9 mouse cellular contexts compared by ENCODE assay signal in genomic region chr12:85879631-85880314, GRCm38 (mm10). TPM values are rescaled to one million over a fixed set of nuclear protein-coding genes. Genes with fewer than 3 reads are reported as not detected.
A peak's percentile ranks its signal among the peaks of the same experiment; 100 is the strongest.
DNase-seq lines count a peak whose midpoint lies in the region; ATAC-seq lines count a peak whose summit lies in the region.
"Had no signal": no experiment of that assay in that cellular context is flagged by ENCODE, and none has a peak within 500 bp of the region (broad histone marks: within the 10 kb centered on the region; RNA-seq: fewer than 3 reads in every experiment).

No protein-coding gene starts in this region.

- DNase-seq in hindbrain, embryonic 14.5 days (ENCODE audit: low spot score): no peak
- DNase-seq in fibroblast of lung, adult 2 months (ENCODE audit: low read depth): peak; percentile 57
- peak; percentile 62 to 74 for DNase-seq in left cerebral cortex, postnatal 10 days (ENCODE audit: extremely low spot score in 1 of 2, low spot score in 2 of 2)
- DNase-seq in skeletal muscle tissue, adult 2 months (ENCODE audit: low read depth, low spot score): peak; percentile 26
- DNase-seq in T-cell, adult 2 months (ENCODE audit: low spot score): no peak
- no peak for DNase-seq in thymus, postnatal 0 days (ENCODE audit: low spot score)

- H3K4me2 ChIP-seq in hindbrain, embryonic 16.5 days (ENCODE audit: low read length): no peak overlapping the region
- H3K4me2 ChIP-seq in hindbrain, embryonic 14.5 days (replicated peaks): no peak overlapping the region
- peak overlapping the region; percentile 24; the same call in 1 of the 2 replicates for H3K4me2 ChIP-seq in heart, embryonic 13.5 days

- intact Hi-C loops in left cerebral cortex, postnatal 10 days (cut with DNase I): no loop called here

- ATAC-seq in hindbrain, embryonic 16.5 days: peak; percentile 65
- ATAC-seq in hindbrain, embryonic 14.5 days (ENCODE audit: low FRiP score): no peak
- ATAC-seq in heart, embryonic 13.5 days (ENCODE audit: extremely low read depth, insufficient number of reproducible peaks, low FRiP score, low TSS enrichment): no peak

- H3K4me1 ChIP-seq in hindbrain, embryonic 16.5 days (ENCODE audit: control insufficient read depth, insufficient read depth, low read depth, low read length): peaks cover 10% of the 10 kb centered on the region
- no peaks in the 10 kb centered on the region for H3K4me1 ChIP-seq in hindbrain, embryonic 14.5 days (replicated peaks; ENCODE audit: control insufficient read depth, insufficient read depth, low read length)
- H3K4me1 ChIP-seq in heart, embryonic 13.5 days: peaks cover 25% of the 10 kb centered on the region

- H3K9ac ChIP-seq in hindbrain, embryonic 16.5 days (ENCODE audit: low read depth, low read length): no peak overlapping the region
- H3K9ac ChIP-seq in hindbrain, embryonic 14.5 days: no peak overlapping the region
- H3K9ac ChIP-seq in heart, embryonic 13.5 days: peak overlapping the region; percentile 64; the same call in 1 of the 2 replicates

- H3K27me3 ChIP-seq in hindbrain, embryonic 16.5 days (replicated peaks; ENCODE audit: control insufficient read depth, insufficient read depth, low read length): no peaks in the 10 kb centered on the region
- H3K27me3 ChIP-seq in hindbrain, embryonic 14.5 days (ENCODE audit: control insufficient read depth, insufficient read depth, low read length): no peaks in the 10 kb centered on the region
- no peaks in the 10 kb centered on the region for H3K27me3 ChIP-seq in heart, embryonic 13.5 days (replicated peaks)

- H3K36me3 ChIP-seq in hindbrain, embryonic 16.5 days (ENCODE audit: control insufficient read depth, insufficient read depth, low read length): no peaks in the 10 kb centered on the region; the same call in 1 of the 2 replicates
- 0 out of 2 replicates have a peak, but pooled peaks cover 4% of the 10 kb centered on the region for H3K36me3 ChIP-seq in hindbrain, embryonic 14.5 days (replicated peaks; ENCODE audit: control insufficient read depth, insufficient read depth)
- H3K36me3 ChIP-seq in heart, embryonic 13.5 days: peaks cover 40% of the 10 kb centered on the region

- H3K27ac ChIP-seq in hindbrain, embryonic 16.5 days (ENCODE audit: low read depth, low read length): peak overlapping the region; percentile 29; the same call in 1 of the 2 replicates
- H3K27ac ChIP-seq in hindbrain, embryonic 14.5 days: no peak overlapping the region
- H3K27ac ChIP-seq in heart, embryonic 13.5 days (replicated peaks): peak overlapping the region; percentile 88
- H3K27ac ChIP-seq: macrophage had no signal

- no peaks in the 10 kb centered on the region for H3K9me3 ChIP-seq in hindbrain, embryonic 16.5 days (ENCODE audit: control insufficient read depth, low read length)
- H3K9me3 ChIP-seq in hindbrain, embryonic 14.5 days (ENCODE audit: control insufficient read depth, low read length): no peaks in the 10 kb centered on the region
- H3K9me3 ChIP-seq in heart, embryonic 13.5 days: no peaks in the 10 kb centered on the region

- WGBS in hindbrain, embryonic 16.5 days: 57% methylated on average over 8 of the region's 8 CpGs
- 65% methylated on average over 8 of the region's 8 CpGs for WGBS in hindbrain, embryonic 14.5 days
- WGBS in heart, embryonic 13.5 days: 54% methylated on average over 8 of the region's 8 CpGs

- no peak overlapping the region for H3K4me3 ChIP-seq in hindbrain, embryonic 16.5 days (ENCODE audit: low read length)
- no peak overlapping the region for H3K4me3 ChIP-seq in hindbrain, embryonic 14.5 days (replicated peaks; ENCODE audit: low read length)
- H3K4me3 ChIP-seq in heart, embryonic 13.5 days: no peak overlapping the region

RNA-seq across cellular contexts. Expression of gene Ttll5, which starts 55.3 kb away (rescaled TPM):
- 11.0 and 12.6 TPM in 2 replicates for polyA plus RNA-seq in hindbrain, embryonic 16.5 days (2015; fragmentation: Nextera tagmentation; extraction: Ambion mirVana)
- polyA plus RNA-seq in hindbrain, embryonic 14.5 days (2014; fragmentation: Nextera tagmentation; extraction: Ambion mirVana): 14.4 TPM in 2 replicates
- 10.2 and 12.0 TPM in 2 replicates for polyA plus RNA-seq in heart, embryonic 13.5 days (2015; fragmentation: Nextera tagmentation; extraction: Ambion mirVana)
- 10 to 100 TPM; 29.7 to 38.6 TPM for total RNA-seq in left cerebral cortex, postnatal 10 days (2021)
- 8.7 and 10.6 TPM in 2 replicates for polyA plus RNA-seq in thymus, postnatal 0 days (2015; fragmentation: Nextera tagmentation; extraction: Ambion mirVana)

RNA-seq across cellular contexts. Expression of gene Erg28, which starts 55.4 kb away (rescaled TPM):
- 109 and 114 TPM in 2 replicates for polyA plus RNA-seq in hindbrain, embryonic 16.5 days (2015; fragmentation: Nextera tagmentation; extraction: Ambion mirVana)
- 89.0 and 101 TPM in 2 replicates for polyA plus RNA-seq in hindbrain, embryonic 14.5 days (2014; fragmentation: Nextera tagmentation; extraction: Ambion mirVana)
- polyA plus RNA-seq in heart, embryonic 13.5 days (2015; fragmentation: Nextera tagmentation; extraction: Ambion mirVana): 65.7 and 71.7 TPM in 2 replicates
- 10 to 100 TPM; 60.5 to 65.9 TPM for total RNA-seq in left cerebral cortex, postnatal 10 days (2021)
- polyA plus RNA-seq in thymus, postnatal 0 days (2015; fragmentation: Nextera tagmentation; extraction: Ambion mirVana): 83.8 and 92.9 TPM in 2 replicates

Comparison
In these comparisons a context has a peak if more than half of its experiments do, and no peak if none do; other contexts are left out.
1. DNase-seq: peak in fibroblast of lung, adult 2 months (single experiment), left cerebral cortex, postnatal 10 days (2 of 2) and skeletal muscle tissue, adult 2 months (single experiment); none in hindbrain, embryonic 14.5 days (single experiment), T-cell, adult 2 months (single experiment) and thymus, postnatal 0 days (single experiment).